Mouse (Mus musculus) kidney, postnatal 25 days (tissue): ENCODE data around the gene Coq6.

ENCODE experiments used
- DNase-seq, 2 experiments: peaks; one replicate each; pipeline ENCODE4 v3.0.0; 2021; ENCODE audit warnings: mixed read lengths in 2 of 2

The Coq6 gene

GRCm38 (mm10) chr12:84396947-84397679 lies 35.7 kb downstream of the Coq6 start:
- no peak for DNase-seq

- DNase-seq: no peak
Observed at GRCm38 (mm10) chr12:84397685-84398084, 36.2 kb downstream of the Coq6 start.

- DNase-seq: no peak
Observed at GRCm38 (mm10) chr12:84398629-84399028, 37.2 kb downstream of the Coq6 start.

- no peak for DNase-seq
Observed at GRCm38 (mm10) chr12:84399135-84399534, 37.7 kb downstream of the Coq6 start.

- DNase-seq: peak; percentile 56 to 82
Observed at GRCm38 (mm10) chr12:84399663-84400062, 38.2 kb downstream of the Coq6 start.

- no peak for DNase-seq
Observed at GRCm38 (mm10) chr12:84400068-84400467, 38.6 kb downstream of the Coq6 start.

GRCm38 (mm10) chr12:84400653-84401052 lies 39.2 kb downstream of the Coq6 start:
- DNase-seq: peak; percentile 62 to 82

GRCm38 (mm10) chr12:84402923-84403322 lies 41.5 kb downstream of the Coq6 start:
- peak in 1 of 2 experiments; percentile 34 for DNase-seq

- no peak for DNase-seq
Observed at GRCm38 (mm10) chr12:84404541-84404940, 43.1 kb downstream of the Coq6 start.

GRCm38 (mm10) chr12:84407259-84407658 lies 45.8 kb downstream of the Coq6 start:
- no peak for DNase-seq

GRCm38 (mm10) chr12:84407874-84408818 lies 46.7 kb downstream of the Coq6 start:
- DNase-seq: peak; percentile 20 to 54

GRCm38 (mm10) chr12:84408819-84409507 lies 47.5 kb downstream of the Coq6 start, which contains the start of the genes Entpd5 and Bbof1:
Gene Entpd5 (minus strand): TSS chr12:84409029.
Gene Bbof1 (plus strand): TSS chr12:84409071.
- DNase-seq: peak; percentile 90 to 94

GRCm38 (mm10) chr12:84416834-84417604 lies 55.6 kb downstream of the Coq6 start, which contains the start of gene Rnf113a2:
Gene Rnf113a2 (plus strand): TSS chr12:84417196.
- DNase-seq: peak; percentile 87 to 94

- no peak for DNase-seq
Observed at GRCm38 (mm10) chr12:84417605-84417922, 56.1 kb downstream of the Coq6 start.
